Mouse (Mus musculus): ENCODE data around the gene Gsn. TPM values are rescaled to one million over a fixed set of nuclear protein-coding genes. Genes with fewer than 3 reads are reported as not detected.

Gene Gsn
- polyA plus RNA-seq, 1 experiment, result 0.36 TPM

GRCm38 (mm10) chr2:35322404-35323164 lies 66.4 kb downstream of the Gsn start:
- no peaks in the 10 kb centered on the region for H3K27me3 ChIP-seq (ENCODE audit: control insufficient read depth)
- H3K4me3 ChIP-seq (replicated peaks), result peak overlapping the region; percentile 34
- no peak for TF ChIP-seq GATA1 (IDR thresholded peaks at IDR 0.05; ENCODE audit: low read length)
- TF ChIP-seq TAL1 (IDR thresholded peaks at IDR 0.05; ENCODE audit: low read length), result no peak
- peaks cover 100% of the 10 kb centered on the region for H3K36me3 ChIP-seq (ENCODE audit: control insufficient read depth)
- peaks cover 100% of the 10 kb centered on the region for H3K4me1 ChIP-seq (ENCODE audit: control insufficient read depth)
- no peaks in the 10 kb centered on the region for H3K9me3 ChIP-seq (ENCODE audit: control insufficient read depth, low read length)

GRCm38 (mm10) chr2:35325930-35326329 lies 69.8 kb downstream of the Gsn start:
- peak overlapping the region; percentile 56 for H3K4me3 ChIP-seq (replicated peaks)
- peaks cover 98% of the 10 kb centered on the region for H3K4me1 ChIP-seq (ENCODE audit: control insufficient read depth)

GRCm38 (mm10) chr2:35326931-35327330 lies 70.8 kb downstream of the Gsn start:
- H3K4me1 ChIP-seq (ENCODE audit: control insufficient read depth), result peaks cover 99% of the 10 kb centered on the region
- no peaks in the 10 kb centered on the region for H3K9me3 ChIP-seq (ENCODE audit: control insufficient read depth, low read length)
- H3K4me3 ChIP-seq (replicated peaks), result peak overlapping the region; percentile 56
- H3K36me3 ChIP-seq (ENCODE audit: control insufficient read depth), result peaks cover 99% of the 10 kb centered on the region
- no peaks in the 10 kb centered on the region for H3K27me3 ChIP-seq (ENCODE audit: control insufficient read depth)
- TF ChIP-seq GATA1 (IDR thresholded peaks at IDR 0.05; ENCODE audit: low read length) (no peak), TAL1 (IDR thresholded peaks at IDR 0.05; ENCODE audit: low read length) (no peak)

More at GRCm38 (mm10) chr2:35325930-35326329, 69.8 kb downstream of the Gsn start:
- Histone ChIP-seq H3K9me3 (ENCODE audit: control insufficient read depth, low read length) (no peaks in the 10 kb centered on the region), H3K36me3 (ENCODE audit: control insufficient read depth) (peaks cover 99% of the 10 kb centered on the region), H3K27me3 (ENCODE audit: control insufficient read depth) (no peaks in the 10 kb centered on the region)
- TF ChIP-seq TAL1 (IDR thresholded peaks at IDR 0.05; ENCODE audit: low read length), result no peak
- TF ChIP-seq GATA1 (IDR thresholded peaks at IDR 0.05; ENCODE audit: low read length), result no peak

- no peaks in the 10 kb centered on the region for H3K9me3 ChIP-seq (ENCODE audit: control insufficient read depth, low read length)
- peaks cover 99% of the 10 kb centered on the region for H3K4me1 ChIP-seq (ENCODE audit: control insufficient read depth)
- H3K36me3 ChIP-seq (ENCODE audit: control insufficient read depth), result peaks cover 99% of the 10 kb centered on the region
- peak; percentile 29; the same call in 1 of the 3 replicates for TF ChIP-seq TAL1 (IDR thresholded peaks at IDR 0.05; ENCODE audit: low read length)
- peak; percentile 73 for TF ChIP-seq GATA1 (IDR thresholded peaks at IDR 0.05; ENCODE audit: low read length)
- peak overlapping the region; percentile 56 for H3K4me3 ChIP-seq (replicated peaks)
- no peaks in the 10 kb centered on the region for H3K27me3 ChIP-seq (ENCODE audit: control insufficient read depth)
Observed at GRCm38 (mm10) chr2:35327583-35327982, 71.4 kb downstream of the Gsn start.

GRCm38 (mm10) chr2:35328064-35328792 lies 72.0 kb downstream of the Gsn start:
- Histone ChIP-seq H3K4me1 (ENCODE audit: control insufficient read depth) (peaks cover 99% of the 10 kb centered on the region), H3K9me3 (ENCODE audit: control insufficient read depth, low read length) (no peaks in the 10 kb centered on the region), H3K36me3 (ENCODE audit: control insufficient read depth) (peaks cover 99% of the 10 kb centered on the region), H3K4me3 (replicated peaks) (peak overlapping the region; percentile 56), H3K27me3 (ENCODE audit: control insufficient read depth) (no peaks in the 10 kb centered on the region)
- TF ChIP-seq GATA1 (IDR thresholded peaks at IDR 0.05; ENCODE audit: low read length) (peak; percentile 78), TAL1 (IDR thresholded peaks at IDR 0.05; ENCODE audit: low read length) (no peak)

- Histone ChIP-seq H3K4me1 (ENCODE audit: control insufficient read depth) (peaks cover 99% of the 10 kb centered on the region), H3K27me3 (ENCODE audit: control insufficient read depth) (no peaks in the 10 kb centered on the region), H3K4me3 (replicated peaks) (peak overlapping the region; percentile 56), H3K36me3 (ENCODE audit: control insufficient read depth) (peaks cover 99% of the 10 kb centered on the region), H3K9me3 (ENCODE audit: control insufficient read depth, low read length) (no peaks in the 10 kb centered on the region)
- TF ChIP-seq TAL1 (IDR thresholded peaks at IDR 0.05; ENCODE audit: low read length) (no peak), GATA1 (IDR thresholded peaks at IDR 0.05; ENCODE audit: low read length) (no peak)
Observed at GRCm38 (mm10) chr2:35329061-35329460, 72.9 kb downstream of the Gsn start.

GRCm38 (mm10) chr2:35331205-35331604 lies 75.0 kb downstream of the Gsn start:
- TF ChIP-seq GATA1 (IDR thresholded peaks at IDR 0.05; ENCODE audit: low read length) (no peak), TAL1 (IDR thresholded peaks at IDR 0.05; ENCODE audit: low read length) (no peak)
- H3K9me3 ChIP-seq (ENCODE audit: control insufficient read depth, low read length), result no peaks in the 10 kb centered on the region
- no peaks in the 10 kb centered on the region for H3K27me3 ChIP-seq (ENCODE audit: control insufficient read depth)
- H3K36me3 ChIP-seq (ENCODE audit: control insufficient read depth), result peaks cover 99% of the 10 kb centered on the region
- peaks cover 82% of the 10 kb centered on the region for H3K4me1 ChIP-seq (ENCODE audit: control insufficient read depth)
- H3K4me3 ChIP-seq (replicated peaks), result peak overlapping the region; percentile 90

GRCm38 (mm10) chr2:35333670-35334069 lies 77.5 kb downstream of the Gsn start:
- TF ChIP-seq TAL1 (IDR thresholded peaks at IDR 0.05; ENCODE audit: low read length) (no peak), GATA1 (IDR thresholded peaks at IDR 0.05; ENCODE audit: low read length) (no peak)
- Histone ChIP-seq H3K4me1 (ENCODE audit: control insufficient read depth) (peaks cover 75% of the 10 kb centered on the region), H3K4me3 (replicated peaks) (peak overlapping the region; percentile 90)

GRCm38 (mm10) chr2:35335620-35336019 lies 79.4 kb downstream of the Gsn start:
- H3K4me3 ChIP-seq (replicated peaks), result peak overlapping the region; percentile 90
- H3K4me1 ChIP-seq (ENCODE audit: control insufficient read depth), result peaks cover 62% of the 10 kb centered on the region
- peaks cover 57% of the 10 kb centered on the region for H3K36me3 ChIP-seq (ENCODE audit: control insufficient read depth)
- TF ChIP-seq GATA1 (IDR thresholded peaks at IDR 0.05; ENCODE audit: low read length) (no peak), TAL1 (IDR thresholded peaks at IDR 0.05; ENCODE audit: low read length) (no peak)
- H3K27me3 ChIP-seq (ENCODE audit: control insufficient read depth), result no peaks in the 10 kb centered on the region
- no peaks in the 10 kb centered on the region for H3K9me3 ChIP-seq (ENCODE audit: control insufficient read depth, low read length)

More at GRCm38 (mm10) chr2:35333670-35334069, 77.5 kb downstream of the Gsn start:
- Histone ChIP-seq H3K27me3 (ENCODE audit: control insufficient read depth) (no peaks in the 10 kb centered on the region), H3K36me3 (ENCODE audit: control insufficient read depth) (peaks cover 77% of the 10 kb centered on the region), H3K9me3 (ENCODE audit: control insufficient read depth, low read length) (no peaks in the 10 kb centered on the region)

Measured in erythroblast, embryonic 14.5 days (primary cell).